In the genomic region with DNA sequence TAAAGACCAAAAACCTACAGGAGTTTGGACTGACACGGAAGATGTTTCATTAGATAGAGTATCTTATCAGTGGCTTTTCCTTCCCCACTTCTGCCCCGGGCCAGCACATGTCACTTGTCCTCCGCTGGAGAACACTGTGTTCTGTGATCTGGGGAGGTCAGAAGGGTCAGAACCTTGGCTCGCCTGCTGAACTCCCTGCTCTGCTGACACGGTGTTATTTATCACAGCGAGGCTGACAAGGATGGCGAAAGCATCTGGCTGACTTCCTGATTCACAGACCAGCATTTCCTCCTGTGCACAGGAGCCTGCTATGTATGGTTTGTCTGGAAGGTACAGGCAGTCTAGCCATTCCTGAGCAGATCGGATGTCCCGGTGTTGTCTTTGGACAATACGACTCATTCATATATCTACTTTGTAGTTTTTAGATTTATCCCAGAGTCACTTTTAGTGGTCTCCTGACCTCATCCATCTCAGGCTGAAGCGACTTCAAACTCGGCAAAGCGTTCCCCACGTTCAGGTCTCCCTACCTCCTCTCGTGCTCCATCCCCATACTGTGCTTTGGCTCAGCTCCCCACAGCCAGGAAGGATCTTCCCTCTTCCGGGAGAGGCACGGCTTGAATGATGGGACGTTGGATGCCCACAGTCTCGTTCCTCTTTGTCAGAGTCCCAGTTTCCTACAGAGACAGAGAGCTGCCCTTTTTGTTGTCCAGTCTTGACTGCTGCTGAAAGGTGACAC, we compare ENCODE assay signal across 9 mouse cellular contexts.
A peak's percentile ranks its signal among the peaks of the same experiment; 100 is the strongest.
DNase-seq lines count a peak whose midpoint lies in the region; ATAC-seq lines count a peak whose summit lies in the region.
"Had no signal": no experiment of that assay in that cellular context is flagged by ENCODE, and none has a peak within 500 bp of the region (broad histone marks: within the 10 kb centered on the region; RNA-seq: fewer than 3 reads in every experiment).

No protein-coding gene starts in this region.

- no peak overlapping the region for H3K27ac ChIP-seq in heart, embryonic 11.5 days (ENCODE audit: low read depth, low read length)
- no peak overlapping the region for H3K27ac ChIP-seq in forebrain, embryonic 14.5 days (ENCODE audit: low read depth, low read length)
- H3K27ac ChIP-seq: neural tube, embryonic 12.5 days had no signal

- H3K9me3 ChIP-seq in heart, embryonic 11.5 days (replicated peaks; ENCODE audit: control insufficient read depth, low read length), result no peaks in the 10 kb centered on the region
- H3K9me3 ChIP-seq in forebrain, embryonic 14.5 days (replicated peaks; ENCODE audit: control insufficient read depth, low read length), result no peaks in the 10 kb centered on the region
- H3K9me3 ChIP-seq: neural tube, embryonic 12.5 days had no signal

- peaks cover 6% of the 10 kb centered on the region; the same call in 1 of the 2 replicates for H3K4me1 ChIP-seq in heart, embryonic 11.5 days (ENCODE audit: control insufficient read depth, insufficient read depth, low read length)
- H3K4me1 ChIP-seq in forebrain, embryonic 14.5 days (ENCODE audit: control insufficient read depth, insufficient read depth, low read length), result no peaks in the 10 kb centered on the region
- H3K4me1 ChIP-seq: neural tube, embryonic 12.5 days had no signal

- WGBS in heart, embryonic 11.5 days (ENCODE audit: insufficient replicate concordance), result 26% methylated on average over 19 of the region's 19 CpGs
- WGBS in forebrain, embryonic 14.5 days, result 74% methylated on average over 19 of the region's 19 CpGs

- peak; percentile 21 to 30 for DNase-seq in B cell, adult 2 months
- peak; percentile 85 for DNase-seq in adrenal gland, postnatal 10 days
- DNase-seq in kidney, postnatal 14 days, result peak; percentile 88
- DNase-seq in forebrain, embryonic 14.5 days (ENCODE audit: low spot score), result no peak
- no peak for DNase-seq in thymus, postnatal 4 days

- H3K4me2 ChIP-seq in heart, embryonic 11.5 days, result peak overlapping the region; percentile 32
- H3K4me2 ChIP-seq in forebrain, embryonic 14.5 days (ENCODE audit: low read length), result no peak overlapping the region
- H3K4me2 ChIP-seq: neural tube, embryonic 12.5 days had no signal

- ATAC-seq in heart, embryonic 11.5 days (replicated peaks; ENCODE audit: insufficient number of reproducible peaks, low FRiP score, low TSS enrichment), result no peak
- ATAC-seq in monocyte, adult 5-6 weeks (replicated peaks; ENCODE audit: insufficient number of reproducible peaks, low FRiP score, low TSS enrichment, poor library complexity, severe bottlenecking), result peak; percentile 79
- no peak for ATAC-seq in forebrain, embryonic 14.5 days
- no peak for ATAC-seq in inflammation-experienced regulatory T-cells, adult 6 months

- no peak overlapping the region for H3K4me3 ChIP-seq in heart, embryonic 11.5 days (ENCODE audit: low read depth, low read length)
- H3K4me3 ChIP-seq in forebrain, embryonic 14.5 days (ENCODE audit: low read depth, low read length), result no peak overlapping the region
- H3K4me3 ChIP-seq: neural tube, embryonic 12.5 days had no signal

- no peaks in the 10 kb centered on the region for H3K27me3 ChIP-seq in heart, embryonic 11.5 days (ENCODE audit: control insufficient read depth, insufficient read depth, low read length)
- 0 out of 2 replicates have a peak, but pooled peaks cover 2% of the 10 kb centered on the region for H3K27me3 ChIP-seq in forebrain, embryonic 14.5 days (replicated peaks; ENCODE audit: control insufficient read depth, insufficient read depth, low read length)
- H3K27me3 ChIP-seq: neural tube, embryonic 12.5 days had no signal

- H3K36me3 ChIP-seq in heart, embryonic 11.5 days (ENCODE audit: control insufficient read depth, insufficient read depth, low read length), result no peaks in the 10 kb centered on the region
- H3K36me3 ChIP-seq in forebrain, embryonic 14.5 days (ENCODE audit: control insufficient read depth, insufficient read depth, low read length), result no peaks in the 10 kb centered on the region
- H3K36me3 ChIP-seq: neural tube, embryonic 12.5 days had no signal

- no peak overlapping the region; the same call in 1 of the 2 replicates for H3K9ac ChIP-seq in heart, embryonic 11.5 days (ENCODE audit: low read depth, low read length)
- H3K9ac ChIP-seq in forebrain, embryonic 14.5 days (ENCODE audit: low read length), result no peak overlapping the region
- H3K9ac ChIP-seq: neural tube, embryonic 12.5 days had no signal

Comparison
In these comparisons a context has a peak if more than half of its experiments do, and no peak if none do; other contexts are left out.
1. DNase-seq: peak in B cell, adult 2 months (2 of 2), adrenal gland, postnatal 10 days (single experiment) and kidney, postnatal 14 days (single experiment); none in forebrain, embryonic 14.5 days (single experiment) and thymus, postnatal 4 days (single experiment).